Mouse (Mus musculus) kidney, embryonic 16.5 days (tissue): ENCODE data around the gene Smug1. TPM values are rescaled to one million over a fixed set of nuclear protein-coding genes. Genes with fewer than 3 reads are reported as not detected.

Experiments used
- ATAC-seq: fragments of 200-750 bp; cut with Nextera tagmentation; 2 replicates; pipeline ENCODE4 v1.8.0; 2017; ENCODE audit warnings: moderate TSS enrichment; ENCODE audit not compliant: low FRiP score, low TSS enrichment
- H3K27ac ChIP-seq: fragments of 300-500 bp; sonication (generic); 2 replicates; pipeline ENCODE4 v1.5.1; 2014; ENCODE audit warnings: low read length
- H3K27me3 ChIP-seq: fragments of 300-500 bp; sonication (generic); 2 replicates; pipeline ENCODE4 v1.6.1; 2014; ENCODE audit warnings: low read length, control low read depth, mixed read lengths; ENCODE audit not compliant: insufficient read depth
- H3K36me3 ChIP-seq: fragments of 300-500 bp; sonication (generic); 2 replicates; pipeline ENCODE4 v1.6.1; 2014; ENCODE audit warnings: low read length, control low read depth, mixed read lengths; ENCODE audit not compliant: insufficient read depth
- H3K4me1 ChIP-seq: fragments of 300-500 bp; sonication (generic); 2 replicates; pipeline ENCODE4 v1.6.1; 2014; ENCODE audit warnings: low read length, control low read depth, mixed read lengths; ENCODE audit not compliant: insufficient read depth
- H3K4me2 ChIP-seq: fragments of 300-500 bp; sonication (generic); replicated peaks from 2 replicates; pipeline ENCODE4 v1.6.1; 2014; ENCODE audit warnings: low read depth, low read length
- H3K4me3 ChIP-seq: fragments of 300-500 bp; sonication (generic); 2 replicates; pipeline ENCODE4 v1.5.1; 2014; ENCODE audit warnings: mild to moderate bottlenecking, low read length
- H3K9ac ChIP-seq: fragments of 300-500 bp; sonication (generic); replicated peaks from 2 replicates; pipeline ENCODE4 v1.6.1; 2014; ENCODE audit warnings: low read length
- H3K9me3 ChIP-seq: fragments of 300-500 bp; sonication (generic); 2 replicates; pipeline ENCODE4 v1.6.1; 2016; ENCODE audit warnings: low read length, control low read depth
- WGBS: fragments of 180-500 bp; shearing (Covaris S2); extraction: QIAGEN DNeasy Blood & Tissue Kit; methylation state at CpG from one replicate; pipeline ENCODE4 v1.1.7; 2014; 5-methylcytosine and 5-hydroxymethylcytosine counted together
- polyA plus RNA-seq: library from polyadenylated mRNA; unstranded; fragments of >200 nt; fragmentation: Nextera tagmentation; extraction: Ambion mirVana; gene quantifications from 2 replicates; pipeline ENCODE4 v1.2.1, GENCODE M21; 2015

Smug1 gene
- polyA plus RNA-seq, 1 experiment from 2014 or later = 19.8 TPM

GRCm38 (mm10) chr15:103115256-103115655 lies 51.6 kb downstream of the Smug1 start:
- peak overlapping the region; percentile 51 for H3K27ac ChIP-seq
- H3K4me2 ChIP-seq = peak overlapping the region; percentile 27; the same call in 1 of the 2 replicates
- H3K4me3 ChIP-seq = no peak overlapping the region
- H3K27me3 ChIP-seq = peaks cover 12% of the 10 kb centered on the region; the same call in 1 of the 2 replicates
- WGBS = 5% methylated on average over 9 of the region's 9 CpGs
- no peaks in the 10 kb centered on the region for H3K36me3 ChIP-seq
- H3K9me3 ChIP-seq = no peaks in the 10 kb centered on the region
- no peak overlapping the region; the same call in 1 of the 2 replicates for H3K9ac ChIP-seq
- ATAC-seq = peak; percentile 78
- peaks cover 33% of the 10 kb centered on the region for H3K4me1 ChIP-seq

- peaks cover 11% of the 10 kb centered on the region; the same call in 1 of the 2 replicates for H3K27me3 ChIP-seq
- WGBS = 88% methylated on average over 6 of the region's 6 CpGs
Observed at GRCm38 (mm10) chr15:103113077-103113476, 53.8 kb downstream of the Smug1 start.

GRCm38 (mm10) chr15:103112309-103112708 lies 54.6 kb downstream of the Smug1 start:
- Histone ChIP-seq H3K27ac (no peak overlapping the region), H3K9ac (no peak overlapping the region), H3K4me1 (peaks cover 29% of the 10 kb centered on the region), H3K27me3 (peaks cover 7% of the 10 kb centered on the region; the same call in 1 of the 2 replicates), H3K36me3 (no peaks in the 10 kb centered on the region), H3K4me2 (no peak overlapping the region), H3K9me3 (no peaks in the 10 kb centered on the region), H3K4me3 (no peak overlapping the region)
- WGBS = 59% methylated on average over 2 of the region's 2 CpGs
- no peak for ATAC-seq

More at GRCm38 (mm10) chr15:103113077-103113476, 53.8 kb downstream of the Smug1 start:
- Histone ChIP-seq H3K9ac (no peak overlapping the region), H3K27ac (no peak overlapping the region), H3K4me3 (no peak overlapping the region), H3K36me3 (no peaks in the 10 kb centered on the region), H3K4me2 (no peak overlapping the region), H3K4me1 (peaks cover 27% of the 10 kb centered on the region), H3K9me3 (no peaks in the 10 kb centered on the region)
- no peak for ATAC-seq

- Histone ChIP-seq H3K9me3 (no peaks in the 10 kb centered on the region), H3K36me3 (no peaks in the 10 kb centered on the region), H3K27ac (no peak overlapping the region), H3K4me2 (no peak overlapping the region), H3K4me3 (no peak overlapping the region), H3K27me3 (0 out of 2 replicates have a peak, but pooled peaks cover 3% of the 10 kb centered on the region), H3K4me1 (peaks cover 18% of the 10 kb centered on the region), H3K9ac (no peak overlapping the region)
- peak; percentile 80 for ATAC-seq
- WGBS = 42% methylated on average over 4 of the region's 4 CpGs
Observed at GRCm38 (mm10) chr15:103109940-103110339, 57.0 kb downstream of the Smug1 start.

GRCm38 (mm10) chr15:103108066-103108676 lies 58.7 kb downstream of the Smug1 start:
- Histone ChIP-seq H3K4me1 (peaks cover 17% of the 10 kb centered on the region), H3K4me3 (no peak overlapping the region), H3K27ac (no peak overlapping the region), H3K4me2 (no peak overlapping the region), H3K9ac (no peak overlapping the region), H3K36me3 (no peaks in the 10 kb centered on the region), H3K9me3 (no peaks in the 10 kb centered on the region), H3K27me3 (0 out of 2 replicates have a peak, but pooled peaks cover 2% of the 10 kb centered on the region)
- no peak for ATAC-seq
- 80% methylated on average over 8 of the region's 8 CpGs for WGBS

- H3K27ac ChIP-seq = no peak overlapping the region
- peaks cover 5% of the 10 kb centered on the region; the same call in 1 of the 2 replicates for H3K27me3 ChIP-seq
- no peak overlapping the region for H3K4me2 ChIP-seq
- H3K4me3 ChIP-seq = no peak overlapping the region
- peaks cover 28% of the 10 kb centered on the region for H3K4me1 ChIP-seq
- ATAC-seq = no peak
- H3K9me3 ChIP-seq = no peaks in the 10 kb centered on the region
- 18% methylated on average over 2 of the region's 2 CpGs for WGBS
- H3K36me3 ChIP-seq = no peaks in the 10 kb centered on the region
- no peak overlapping the region for H3K9ac ChIP-seq
Observed at GRCm38 (mm10) chr15:103106201-103106600, 60.7 kb downstream of the Smug1 start.

Other genes with a start within 250 kb of the Smug1 start
- gene Hoxc13, start 246.0 kb downstream of the Smug1 start, polyA plus RNA-seq = not detected in 2 replicates
- not detected in 2 replicates for gene Hoxc12, start 230.3 kb downstream of the Smug1 start, polyA plus RNA-seq
- 1.2 and 1.6 TPM in 2 replicates for gene Hoxc11, start 212.7 kb downstream of the Smug1 start, polyA plus RNA-seq
- gene Hoxc10, start 200.3 kb downstream of the Smug1 start, polyA plus RNA-seq = 49.0 and 54.0 TPM in 2 replicates
- 4.3 and 5.9 TPM in 2 replicates for gene Hoxc5, start 199.6 kb downstream of the Smug1 start, polyA plus RNA-seq
- gene Hoxc9, start 190.7 kb downstream of the Smug1 start, polyA plus RNA-seq = 7.4 and 9.2 TPM in 2 replicates
- 6.6 and 9.2 TPM in 2 replicates for gene Hoxc8, start 176.5 kb downstream of the Smug1 start, polyA plus RNA-seq
- 7.6 and 11.0 TPM in 2 replicates for gene Hoxc6, start 168.8 kb downstream of the Smug1 start, polyA plus RNA-seq
- gene Hoxc4, start 148.2 kb downstream of the Smug1 start, polyA plus RNA-seq = 6.9 and 8.6 TPM in 2 replicates
- gene Cbx5, start 72.7 kb upstream of the Smug1 start, polyA plus RNA-seq = 109 and 120 TPM in 2 replicates
- 831 and 924 TPM in 2 replicates for gene Hnrnpa1, start 73.3 kb upstream of the Smug1 start, polyA plus RNA-seq
- gene Nfe2, start 91.3 kb upstream of the Smug1 start, polyA plus RNA-seq = 3.8 and 4.2 TPM in 2 replicates
- 324 and 333 TPM in 2 replicates for gene Copz1, start 105.6 kb upstream of the Smug1 start, polyA plus RNA-seq
- gene Gpr84, start 143.5 kb upstream of the Smug1 start, polyA plus RNA-seq = 0.30 and 0.67 TPM in 2 replicates
- 12.4 and 14.4 TPM in 2 replicates for gene Zfp385a, start 173.0 kb upstream of the Smug1 start, polyA plus RNA-seq
- gene Itga5, start 199.7 kb upstream of the Smug1 start, polyA plus RNA-seq = 40.7 and 44.3 TPM in 2 replicates